ENCODE assay signal across 10 mouse cellular contexts in the genomic region with DNA sequence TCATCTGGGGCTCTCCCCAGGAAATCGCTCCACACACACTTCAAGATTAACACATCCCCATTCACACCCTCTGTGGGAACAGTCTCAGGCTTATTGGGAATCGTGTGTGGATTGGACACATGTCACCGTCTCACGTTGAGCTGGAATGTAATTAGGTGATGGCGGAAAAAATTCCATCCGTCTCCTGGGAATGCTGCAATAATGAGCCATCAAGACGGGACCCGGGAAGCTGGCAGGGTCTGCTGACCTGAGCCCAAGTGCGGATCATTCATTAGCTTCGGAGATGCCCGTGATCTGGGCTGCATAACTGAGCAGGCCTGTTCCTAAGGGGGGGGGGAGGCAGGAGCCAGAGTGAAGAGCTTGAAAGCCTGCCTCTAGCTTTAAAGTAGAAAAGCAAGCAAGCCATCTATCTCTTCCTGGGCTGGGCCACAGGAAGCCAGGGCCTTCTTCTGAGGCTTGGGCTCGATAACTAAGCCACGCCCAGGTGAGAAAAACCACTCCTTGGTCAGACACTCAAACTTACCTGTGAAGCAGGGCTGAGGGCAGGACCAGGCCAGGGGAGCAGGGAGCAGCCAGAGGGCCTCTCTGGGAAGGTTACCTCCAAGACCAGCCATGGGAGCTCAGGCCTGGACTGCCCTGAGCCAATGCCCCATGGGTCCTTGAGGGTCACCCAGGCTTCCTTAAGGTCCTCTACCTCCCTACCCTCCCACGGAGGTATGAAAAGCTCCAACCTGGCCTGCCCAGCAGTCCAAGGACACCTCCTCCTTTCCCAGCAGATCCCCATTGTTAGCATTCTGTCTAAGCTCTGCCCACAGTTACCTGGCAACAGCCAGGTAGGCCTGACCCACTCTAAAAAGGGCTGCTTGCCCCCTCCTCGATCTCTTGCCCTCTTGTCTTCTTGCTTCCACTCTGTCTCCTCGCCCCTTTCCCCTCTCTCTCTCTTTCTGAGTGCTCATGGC. TPM values are rescaled to one million over a fixed set of nuclear protein-coding genes. Genes with fewer than 3 reads are reported as not detected.
DNase-seq lines count a peak whose midpoint lies in the region; ATAC-seq and TF ChIP-seq lines count a peak whose summit lies in the region.
"Had no signal": no experiment of that assay in that cellular context is flagged by ENCODE, and none has a peak within 500 bp of the region (broad histone marks: within the 10 kb centered on the region; RNA-seq: fewer than 3 reads in every experiment).

No protein-coding gene starts in this region.

- peak; percentile 37 for ATAC-seq in lung, embryonic 15.5 days (ENCODE audit: borderline replicate concordance, extremely low read depth, low FRiP score, low TSS enrichment)
- peak; percentile 41; the same call in 1 of the 2 replicates for ATAC-seq in stomach, embryonic 16.5 days (ENCODE audit: insufficient read depth, low FRiP score)

- H3K4me3 ChIP-seq in cerebellum, adult 2 months (replicated peaks; ENCODE audit: insufficient read depth, low read depth, low read length), result no peak overlapping the region
- no peak overlapping the region for H3K4me3 ChIP-seq in spleen, adult 2 months (ENCODE audit: extremely low read depth, insufficient read depth, insufficient read length)
- H3K4me3 ChIP-seq in lung, embryonic 15.5 days, result no peak overlapping the region
- no peak overlapping the region for H3K4me3 ChIP-seq in stomach, embryonic 16.5 days (replicated peaks; ENCODE audit: low read length)
- H3K4me3 ChIP-seq: heart, adult 2 months; limb, embryonic 15.5 days had no signal

- 0 out of 2 replicates have a peak overlapping the region, but pooled peaks have one; percentile 2 for H3K27ac ChIP-seq in cerebellum, adult 2 months (ENCODE audit: insufficient read depth, low read length)
- H3K27ac ChIP-seq in spleen, adult 2 months (ENCODE audit: insufficient read depth, low read length), result peak overlapping the region; percentile 35; the same call in 1 of the 2 replicates
- peak overlapping the region; percentile 89 for H3K27ac ChIP-seq in lung, embryonic 15.5 days
- peak overlapping the region; percentile 18; the same call in 1 of the 2 replicates for H3K27ac ChIP-seq in stomach, embryonic 16.5 days (ENCODE audit: low read length)
- H3K27ac ChIP-seq: limb, embryonic 15.5 days had no signal

- DNase-seq in cerebellum, adult 2 months, result no peak
- no peak for DNase-seq in cerebellum, postnatal 14 days
- DNase-seq in spleen, adult 2 months (ENCODE audit: low read depth in 1 of 2, low spot score in 2 of 2), result no peak
- DNase-seq in spleen, adult 18-20 months, result no peak
- DNase-seq in layer of hippocampus, adult 11-12 months (ENCODE audit: low spot score), result no peak
- no peak for DNase-seq in layer of hippocampus, adult 18-20 months (ENCODE audit: low spot score in 2 of 2)

- H3K4me1 ChIP-seq in cerebellum, adult 2 months (ENCODE audit: control insufficient read depth, insufficient read depth, low read length), result peaks cover 66% of the 10 kb centered on the region
- H3K4me1 ChIP-seq in spleen, adult 2 months (ENCODE audit: control insufficient read depth, insufficient read depth, insufficient read length), result peaks cover 12% of the 10 kb centered on the region; the same call in 1 of the 2 replicates
- H3K4me1 ChIP-seq in lung, embryonic 15.5 days, result peaks cover 40% of the 10 kb centered on the region
- H3K4me1 ChIP-seq in stomach, embryonic 16.5 days (ENCODE audit: control insufficient read depth, insufficient read depth, low read length), result peaks cover 5% of the 10 kb centered on the region; the same call in 1 of the 2 replicates

- peak overlapping the region; percentile 11; the same call in 1 of the 2 replicates for H3K4me2 ChIP-seq in lung, embryonic 15.5 days
- H3K4me2 ChIP-seq in stomach, embryonic 16.5 days (ENCODE audit: low read depth, low read length), result no peak overlapping the region
- H3K4me2 ChIP-seq: limb, embryonic 15.5 days had no signal

- TF ChIP-seq POLR2A in cerebellum, adult 2 months (IDR thresholded peaks at IDR 0.05; ENCODE audit: borderline replicate concordance, insufficient read depth, low read length), result no peak
- TF ChIP-seq POLR2A in spleen, adult 2 months (IDR thresholded peaks at IDR 0.05; ENCODE audit: low read depth, low read length), result no peak

- no peak for TF ChIP-seq CTCF in cerebellum, adult 2 months (IDR thresholded peaks at IDR 0.05; ENCODE audit: borderline replicate concordance, insufficient read depth, low read depth, low read length)
- no peak for TF ChIP-seq CTCF in spleen, adult 2 months (IDR thresholded peaks at IDR 0.05; ENCODE audit: extremely low read depth, insufficient read depth, insufficient read length, insufficient replicate concordance)

- H3K9me3 ChIP-seq in lung, embryonic 15.5 days, result no peaks in the 10 kb centered on the region
- no peaks in the 10 kb centered on the region for H3K9me3 ChIP-seq in stomach, embryonic 16.5 days (replicated peaks; ENCODE audit: control insufficient read depth, low read length)
- H3K9me3 ChIP-seq: limb, embryonic 15.5 days had no signal

- no peaks in the 10 kb centered on the region for H3K36me3 ChIP-seq in spleen, adult 2 months (ENCODE audit: control insufficient read depth, insufficient read depth, low read length)
- H3K36me3 ChIP-seq in lung, embryonic 15.5 days, result no peaks in the 10 kb centered on the region
- H3K36me3 ChIP-seq in stomach, embryonic 16.5 days (ENCODE audit: control insufficient read depth, insufficient read depth, low read length), result no peaks in the 10 kb centered on the region
- H3K36me3 ChIP-seq: limb, embryonic 15.5 days had no signal

- H3K27me3 ChIP-seq in cerebellum, adult 2 months (ENCODE audit: control insufficient read depth, insufficient read depth, low read length), result no peaks in the 10 kb centered on the region
- no peaks in the 10 kb centered on the region for H3K27me3 ChIP-seq in spleen, adult 2 months (ENCODE audit: control insufficient read depth, insufficient read depth, low read length)
- no peaks in the 10 kb centered on the region for H3K27me3 ChIP-seq in lung, embryonic 15.5 days
- no peaks in the 10 kb centered on the region for H3K27me3 ChIP-seq in stomach, embryonic 16.5 days (ENCODE audit: control insufficient read depth, insufficient read depth, low read length)
- H3K27me3 ChIP-seq: limb, embryonic 15.5 days had no signal

- WGBS in cerebellum, adult 2 months, result 27% methylated on average over 16 of the region's 16 CpGs
- WGBS in spleen, adult 2 months, result 76% methylated on average over 16 of the region's 16 CpGs
- 25% methylated on average over 16 of the region's 16 CpGs for WGBS in lung, embryonic 15.5 days
- 49% methylated on average over 16 of the region's 16 CpGs for WGBS in stomach, embryonic 16.5 days

- no peak overlapping the region for H3K9ac ChIP-seq in lung, embryonic 15.5 days
- no peak overlapping the region for H3K9ac ChIP-seq in stomach, embryonic 16.5 days (ENCODE audit: low read length)
- H3K9ac ChIP-seq: limb, embryonic 15.5 days had no signal

RNA-seq across cellular contexts. Expression of a gene that starts 52.1 kb away (rescaled TPM):
- polyA plus RNA-seq in cerebellum, adult 2 months (2012; rRNA removed), result 23.9 and 28.6 TPM in 2 replicates
- polyA plus RNA-seq in spleen, adult 2 months (2012; rRNA removed), result 11.1 and 12.7 TPM in 2 replicates
- 1.8 and 3.3 TPM in 2 replicates for polyA plus RNA-seq in lung, embryonic 15.5 days (2015; fragmentation: Nextera tagmentation; extraction: Ambion mirVana)
- polyA plus RNA-seq in stomach, embryonic 16.5 days (2015; fragmentation: Nextera tagmentation; extraction: Ambion mirVana), result 1.3 and 1.4 TPM in 2 replicates
- total RNA-seq in layer of hippocampus, adult 18-20 months (2021), result 100 to 1,000 TPM; 109 to 117 TPM

RNA-seq across cellular contexts. Expression of a gene that starts 54.6 kb away (rescaled TPM):
- 18.6 and 19.3 TPM in 2 replicates for polyA plus RNA-seq in cerebellum, adult 2 months (2012; rRNA removed)
- 29.2 and 33.3 TPM in 2 replicates for polyA plus RNA-seq in spleen, adult 2 months (2012; rRNA removed)
- polyA plus RNA-seq in lung, embryonic 15.5 days (2015; fragmentation: Nextera tagmentation; extraction: Ambion mirVana), result 20.4 and 21.0 TPM in 2 replicates
- polyA plus RNA-seq in stomach, embryonic 16.5 days (2015; fragmentation: Nextera tagmentation; extraction: Ambion mirVana), result 20.6 and 20.7 TPM in 2 replicates
- 10 to 100 TPM; 33.2 to 33.9 TPM for total RNA-seq in layer of hippocampus, adult 18-20 months (2021)

Comparison
In these comparisons a context has a peak if more than half of its experiments do, and no peak if none do; other contexts are left out.
1. H3K27ac ChIP-seq: peak in every context shown above with its lines; median percentile 89 in lung, embryonic 15.5 days; 35 in spleen, adult 2 months; 18 in stomach, embryonic 16.5 days; 2 in cerebellum, adult 2 months.